Mouse (Mus musculus): Measurements from ENCODE around the gene Fam131a.

- TF ChIP-seq CTCF (conservative IDR thresholded peaks at IDR 0.05; ENCODE audit: low read length) (no peak), POU5F1 (IDR thresholded peaks at IDR 0.05; ENCODE audit: borderline replicate concordance, low read length) (no peak)
Measured at GRCm38 (mm10) chr16:20723247-20723646, 30.2 kb downstream of the Fam131a start.

All from E14TG2a.4 (cell line).